Mouse (Mus musculus) forebrain, embryonic 14.5 days (tissue): ENCODE data around the gene Esrrg. TPM values are rescaled to one million over a fixed set of nuclear protein-coding genes. Genes with fewer than 3 reads are reported as not detected.
A peak's percentile ranks its signal among the peaks of the same experiment; 100 is the strongest.

ENCODE experiments used
- ATAC-seq: fragments of 200-750 bp; cut with Nextera tagmentation; 2 replicates; pipeline ENCODE4 v1.8.0; 2017; ENCODE audit warnings: mild to moderate bottlenecking, moderate library complexity
- DNase-seq: peaks from one replicate; pipeline ENCODE4 v3.0.0-alpha.2; 2015; ENCODE audit warnings: low spot score
- H3K27ac ChIP-seq: fragments of 300-500 bp; sonication (generic); 2 replicates; pipeline ENCODE4 v1.5.1; 2014; ENCODE audit warnings: low read depth, mild to moderate bottlenecking, control low read depth, low read length, moderate library complexity
- H3K27me3 ChIP-seq: fragments of 300-500 bp; sonication (generic); replicated peaks from 2 replicates; pipeline ENCODE4 v1.6.1; 2014; ENCODE audit warnings: low read length, control low read depth, mixed read lengths; ENCODE audit not compliant: control insufficient read depth, insufficient read depth
- H3K36me3 ChIP-seq: fragments of 300-500 bp; sonication (generic); 2 replicates; pipeline ENCODE4 v1.6.1; 2014; ENCODE audit warnings: low read length, control low read depth; ENCODE audit not compliant: control insufficient read depth, insufficient read depth
- H3K4me1 ChIP-seq: fragments of 300-500 bp; sonication (generic); 2 replicates; pipeline ENCODE4 v1.6.1; 2014; ENCODE audit warnings: antibody characterized with exemption, low read length, control low read depth; ENCODE audit not compliant: control insufficient read depth, insufficient read depth
- H3K4me2 ChIP-seq: fragments of 300-500 bp; sonication (generic); 2 replicates; pipeline ENCODE4 v1.6.1; 2014; ENCODE audit warnings: mild to moderate bottlenecking, control low read depth, low read length
- H3K4me3 ChIP-seq: fragments of 300-500 bp; sonication (generic); 2 replicates; pipeline ENCODE4 v1.5.1; 2014; ENCODE audit warnings: low read depth, low read length, control low read depth
- H3K9ac ChIP-seq: fragments of 300-500 bp; sonication (generic); 2 replicates; pipeline ENCODE4 v1.6.1; 2014; ENCODE audit warnings: mild to moderate bottlenecking, low read length, control low read depth, moderate library complexity
- H3K9me3 ChIP-seq: fragments of 300-500 bp; sonication (generic); replicated peaks from 2 replicates; pipeline ENCODE4 v1.6.1; 2016; ENCODE audit warnings: low read length, control low read depth, mixed read lengths; ENCODE audit not compliant: control insufficient read depth
- WGBS: fragments of 180-500 bp; shearing (Covaris S2); extraction: QIAGEN DNeasy Blood & Tissue Kit; methylation state at CpG from one replicate; pipeline ENCODE4 v1.1.7; 2014; 5-methylcytosine and 5-hydroxymethylcytosine counted together
- polyA plus RNA-seq: library from polyadenylated mRNA; unstranded; fragments of >200 nt; fragmentation: Nextera tagmentation; extraction: Ambion mirVana; gene quantifications from 2 replicates; pipeline ENCODE4 v1.2.1, GENCODE M21; 2014

The Esrrg gene
- polyA plus RNA-seq, 1 experiment from 2014 or later, result 9.8 TPM

- Histone ChIP-seq H3K9me3 (no peaks in the 10 kb centered on the region), H3K36me3 (no peaks in the 10 kb centered on the region), H3K27ac (no peak overlapping the region; the same call in 1 of the 2 replicates), H3K4me2 (0 out of 2 replicates have a peak overlapping the region, but pooled peaks have one; percentile 5), H3K9ac (no peak overlapping the region), H3K4me1 (peaks cover 10% of the 10 kb centered on the region; the same call in 1 of the 2 replicates), H3K27me3 (0 out of 2 replicates have a peak, but pooled peaks cover 7% of the 10 kb centered on the region), H3K4me3 (no peak overlapping the region)
- DNase-seq (peak; percentile 67), ATAC-seq (peak; percentile 61)
- 7% methylated on average over 18 of the region's 18 CpGs for WGBS
Observed at GRCm38 (mm10) chr1:187964829-187965760, 356.5 kb downstream of the Esrrg start.

- Histone ChIP-seq H3K4me3 (no peak overlapping the region), H3K4me1 (peaks cover 10% of the 10 kb centered on the region; the same call in 1 of the 2 replicates), H3K36me3 (no peaks in the 10 kb centered on the region), H3K9ac (no peak overlapping the region), H3K27ac (no peak overlapping the region), H3K27me3 (0 out of 2 replicates have a peak, but pooled peaks cover 7% of the 10 kb centered on the region), H3K4me2 (no peak overlapping the region), H3K9me3 (no peaks in the 10 kb centered on the region)
- ATAC-seq (peak; percentile 69), DNase-seq (peak; percentile 71)
- WGBS, result 2% methylated on average over 6 of the region's 6 CpGs
Observed at GRCm38 (mm10) chr1:187965921-187966320, 357.3 kb downstream of the Esrrg start.

- Histone ChIP-seq H3K4me3 (no peak overlapping the region), H3K27me3 (peaks cover 4% of the 10 kb centered on the region; the same call in 1 of the 2 replicates), H3K4me2 (no peak overlapping the region), H3K9ac (no peak overlapping the region), H3K36me3 (no peaks in the 10 kb centered on the region), H3K4me1 (peaks cover 10% of the 10 kb centered on the region; the same call in 1 of the 2 replicates), H3K27ac (no peak overlapping the region), H3K9me3 (no peaks in the 10 kb centered on the region)
- DNase-seq (no peak), ATAC-seq (no peak)
- WGBS, result 94% methylated on average over 4 of the region's 4 CpGs
Observed at GRCm38 (mm10) chr1:187968379-187968778, 359.8 kb downstream of the Esrrg start.

- Histone ChIP-seq H3K4me1 (peaks cover 10% of the 10 kb centered on the region; the same call in 1 of the 2 replicates), H3K36me3 (no peaks in the 10 kb centered on the region), H3K27ac (no peak overlapping the region), H3K9ac (no peak overlapping the region), H3K27me3 (peaks cover 4% of the 10 kb centered on the region; the same call in 1 of the 2 replicates), H3K9me3 (no peaks in the 10 kb centered on the region), H3K4me2 (no peak overlapping the region), H3K4me3 (no peak overlapping the region)
- no peak for ATAC-seq
- DNase-seq, result no peak
- WGBS, result 74% methylated on average over 5 of the region's 5 CpGs
Observed at GRCm38 (mm10) chr1:187969491-187969890, 360.9 kb downstream of the Esrrg start.

GRCm38 (mm10) chr1:187974396-187974795, 365.8 kb downstream of the Esrrg start:
- H3K4me2 ChIP-seq, result no peak overlapping the region
- 11% methylated on average over 9 of the region's 9 CpGs for WGBS
- H3K36me3 ChIP-seq, result no peaks in the 10 kb centered on the region
- no peaks in the 10 kb centered on the region for H3K4me1 ChIP-seq
- no peaks in the 10 kb centered on the region for H3K9me3 ChIP-seq
- H3K27me3 ChIP-seq, result peaks cover 17% of the 10 kb centered on the region; the same call in 1 of the 2 replicates
- peak; percentile 85 for DNase-seq
- H3K4me3 ChIP-seq, result no peak overlapping the region
- no peak overlapping the region for H3K27ac ChIP-seq
- ATAC-seq, result peak; percentile 76
- no peak overlapping the region for H3K9ac ChIP-seq

- Histone ChIP-seq H3K4me3 (no peak overlapping the region), H3K9ac (no peak overlapping the region), H3K27ac (no peak overlapping the region), H3K4me1 (no peaks in the 10 kb centered on the region), H3K36me3 (no peaks in the 10 kb centered on the region), H3K9me3 (no peaks in the 10 kb centered on the region), H3K27me3 (peaks cover 17% of the 10 kb centered on the region; the same call in 1 of the 2 replicates), H3K4me2 (no peak overlapping the region)
- 51% methylated on average over 20 of the region's 20 CpGs for WGBS
- DNase-seq, result no peak
- peak; percentile 48; the same call in 1 of the 2 replicates for ATAC-seq
Observed at GRCm38 (mm10) chr1:187975465-187976352, 367.1 kb downstream of the Esrrg start.

- no peak overlapping the region for H3K9ac ChIP-seq
- DNase-seq, result no peak
- no peak overlapping the region for H3K27ac ChIP-seq
- H3K36me3 ChIP-seq, result no peaks in the 10 kb centered on the region
- H3K4me1 ChIP-seq, result no peaks in the 10 kb centered on the region
- no peak overlapping the region for H3K4me2 ChIP-seq
- no peak for ATAC-seq
- peaks cover 17% of the 10 kb centered on the region; the same call in 1 of the 2 replicates for H3K27me3 ChIP-seq
- H3K9me3 ChIP-seq, result no peaks in the 10 kb centered on the region
- 88% methylated on average over 9 of the region's 9 CpGs for WGBS
- no peak overlapping the region for H3K4me3 ChIP-seq
Observed at GRCm38 (mm10) chr1:187976353-187976730, 367.8 kb downstream of the Esrrg start.

- no peak overlapping the region for H3K4me3 ChIP-seq
- no peak overlapping the region for H3K9ac ChIP-seq
- no peak for ATAC-seq
- peaks cover 19% of the 10 kb centered on the region; the same call in 1 of the 2 replicates for H3K27me3 ChIP-seq
- H3K27ac ChIP-seq, result no peak overlapping the region
- H3K9me3 ChIP-seq, result no peaks in the 10 kb centered on the region
- no peak overlapping the region for H3K4me2 ChIP-seq
- no peaks in the 10 kb centered on the region for H3K36me3 ChIP-seq
- H3K4me1 ChIP-seq, result peaks cover 8% of the 10 kb centered on the region
- WGBS, result 72% methylated on average over 2 of the region's 2 CpGs
- DNase-seq, result no peak
Observed at GRCm38 (mm10) chr1:187981028-187981427, 372.4 kb downstream of the Esrrg start.
